Mouse (Mus musculus) midbrain, embryonic 10.5 days (tissue): ENCODE measurements at regions not wholly inside any gene's neighbourhood (a gene's known extent, or its start where the extent isn't known, plus 50 kb on each side); places are given as distances from the start of the nearest gene placed in this dataset.

Experiments used
- DNase-seq: peaks from one replicate; pipeline ENCODE4 v3.0.0-alpha.2; 2017; ENCODE audit warnings: low spot score
- H3K27ac ChIP-seq: fragments of 300-500 bp; sonication (generic); replicated peaks from 2 replicates; pipeline ENCODE4 v1.5.1; 2016; ENCODE audit warnings: mild to moderate bottlenecking
- H3K27me3 ChIP-seq: fragments of 300-500 bp; sonication (generic); 2 replicates; pipeline ENCODE4 v1.6.1; 2016; ENCODE audit warnings: low read depth, mild to moderate bottlenecking; ENCODE audit not compliant: poor library complexity, severe bottlenecking
- H3K36me3 ChIP-seq: fragments of 300-500 bp; sonication (generic); 2 replicates; pipeline ENCODE4 v1.6.1; 2016; ENCODE audit warnings: mild to moderate bottlenecking, moderate library complexity
- H3K4me1 ChIP-seq: fragments of 300-500 bp; sonication (generic); 2 replicates; pipeline ENCODE4 v1.6.1; 2016
- H3K4me3 ChIP-seq: fragments of 300-500 bp; sonication (generic); 2 replicates; pipeline ENCODE4 v1.5.1; 2016; ENCODE audit warnings: mild to moderate bottlenecking, moderate library complexity
- H3K9me3 ChIP-seq: fragments of 300-500 bp; sonication (generic); replicated peaks from 2 replicates; pipeline ENCODE4 v1.6.1; 2016; ENCODE audit warnings: mild to moderate bottlenecking
- WGBS: fragments of 180-500 bp; shearing (Covaris S2); methylation state at CpG from one replicate; pipeline ENCODE4 v1.1.7; 2016; 5-methylcytosine and 5-hydroxymethylcytosine counted together

GRCm38 (mm10) chr14:61971100-61972088, 321.0 kb upstream of the Rnaseh2b start:
- no peak overlapping the region for H3K27ac ChIP-seq
- no peaks in the 10 kb centered on the region for H3K36me3 ChIP-seq
- no peak overlapping the region for H3K4me3 ChIP-seq
- no peak for DNase-seq
- 83% methylated on average over 14 of the region's 14 CpGs for WGBS
- H3K4me1 ChIP-seq: peaks cover 8% of the 10 kb centered on the region
- no peaks in the 10 kb centered on the region for H3K27me3 ChIP-seq
- H3K9me3 ChIP-seq: no peaks in the 10 kb centered on the region

- Histone ChIP-seq H3K4me1 (peaks cover 8% of the 10 kb centered on the region), H3K27me3 (no peaks in the 10 kb centered on the region), H3K27ac (0 out of 2 replicates have a peak overlapping the region, but pooled peaks have one; percentile 23), H3K9me3 (no peaks in the 10 kb centered on the region), H3K4me3 (no peak overlapping the region), H3K36me3 (no peaks in the 10 kb centered on the region)
- WGBS: 64% methylated on average over 6 of the region's 6 CpGs
- DNase-seq: no peak
These were observed 317.1 kb upstream of the Rnaseh2b start for GRCm38 (mm10) chr14:61975301-61975732.

GRCm38 (mm10) chr14:61980581-61980980, 311.8 kb upstream of the Rnaseh2b start:
- no peaks in the 10 kb centered on the region for H3K4me1 ChIP-seq
- H3K27me3 ChIP-seq: no peaks in the 10 kb centered on the region
- no peaks in the 10 kb centered on the region for H3K36me3 ChIP-seq
- no peak overlapping the region for H3K27ac ChIP-seq
- no peak for DNase-seq
- WGBS: 86% methylated on average over 3 of the region's 3 CpGs
- no peaks in the 10 kb centered on the region for H3K9me3 ChIP-seq
- no peak overlapping the region for H3K4me3 ChIP-seq

- no peaks in the 10 kb centered on the region for H3K36me3 ChIP-seq
- no peak overlapping the region for H3K4me3 ChIP-seq
- no peaks in the 10 kb centered on the region for H3K4me1 ChIP-seq
- H3K27me3 ChIP-seq: no peaks in the 10 kb centered on the region
- WGBS: 86% methylated on average over 3 of the region's 3 CpGs
- no peak for DNase-seq
- no peak overlapping the region for H3K27ac ChIP-seq
- no peaks in the 10 kb centered on the region for H3K9me3 ChIP-seq
These were observed 306.8 kb upstream of the Rnaseh2b start for GRCm38 (mm10) chr14:61985575-61985974.

GRCm38 (mm10) chr14:61986203-61986602, 306.2 kb upstream of the Rnaseh2b start:
- H3K4me3 ChIP-seq: no peak overlapping the region

GRCm38 (mm10) chr14:61995253-61995652, 297.1 kb upstream of the Rnaseh2b start:
- H3K27me3 ChIP-seq: no peaks in the 10 kb centered on the region
- H3K4me3 ChIP-seq: no peak overlapping the region
- DNase-seq: no peak
- no peak overlapping the region for H3K27ac ChIP-seq
- no peaks in the 10 kb centered on the region for H3K36me3 ChIP-seq
- H3K4me1 ChIP-seq: no peaks in the 10 kb centered on the region
- no peaks in the 10 kb centered on the region for H3K9me3 ChIP-seq
- WGBS: 88% methylated on average over 1 of the region's 1 CpGs

More at GRCm38 (mm10) chr14:61986203-61986602, 306.2 kb upstream of the Rnaseh2b start:
- no peak for DNase-seq
- no peaks in the 10 kb centered on the region for H3K4me1 ChIP-seq
- WGBS: 93% methylated on average over 13 of the region's 13 CpGs
- no peaks in the 10 kb centered on the region for H3K27me3 ChIP-seq
- no peak overlapping the region for H3K27ac ChIP-seq
- H3K9me3 ChIP-seq: no peaks in the 10 kb centered on the region
- H3K36me3 ChIP-seq: no peaks in the 10 kb centered on the region

- H3K36me3 ChIP-seq: no peaks in the 10 kb centered on the region
- H3K27me3 ChIP-seq: no peaks in the 10 kb centered on the region
- peaks cover 16% of the 10 kb centered on the region for H3K4me1 ChIP-seq
- H3K9me3 ChIP-seq: no peaks in the 10 kb centered on the region
- DNase-seq: no peak
- H3K27ac ChIP-seq: no peak overlapping the region
- no peak overlapping the region for H3K4me3 ChIP-seq
These were observed 294.7 kb upstream of the Rnaseh2b start for GRCm38 (mm10) chr14:61997736-61998135.

- peaks cover 22% of the 10 kb centered on the region for H3K4me1 ChIP-seq
- H3K36me3 ChIP-seq: no peaks in the 10 kb centered on the region
- no peaks in the 10 kb centered on the region for H3K9me3 ChIP-seq
- no peak for DNase-seq
- 86% methylated on average over 3 of the region's 3 CpGs for WGBS
- H3K27me3 ChIP-seq: no peaks in the 10 kb centered on the region
- H3K4me3 ChIP-seq: no peak overlapping the region
- H3K27ac ChIP-seq: no peak overlapping the region
These were observed 294.1 kb upstream of the Rnaseh2b start for GRCm38 (mm10) chr14:61998259-61998658.

GRCm38 (mm10) chr14:62001481-62001949, 290.9 kb upstream of the Rnaseh2b start:
- no peaks in the 10 kb centered on the region for H3K36me3 ChIP-seq
- H3K4me3 ChIP-seq: no peak overlapping the region
- peaks cover 26% of the 10 kb centered on the region for H3K4me1 ChIP-seq
- H3K27me3 ChIP-seq: no peaks in the 10 kb centered on the region
- H3K9me3 ChIP-seq: no peaks in the 10 kb centered on the region
- peak overlapping the region; percentile 74 for H3K27ac ChIP-seq
- 24% methylated on average over 7 of the region's 7 CpGs for WGBS
- peak; percentile 30 for DNase-seq

- DNase-seq: no peak
- Histone ChIP-seq H3K27ac (no peak overlapping the region; the same call in 1 of the 2 replicates), H3K4me1 (peaks cover 26% of the 10 kb centered on the region), H3K9me3 (no peaks in the 10 kb centered on the region), H3K4me3 (no peak overlapping the region), H3K36me3 (no peaks in the 10 kb centered on the region), H3K27me3 (no peaks in the 10 kb centered on the region)
- 72% methylated on average over 5 of the region's 5 CpGs for WGBS
These were observed 290.3 kb upstream of the Rnaseh2b start for GRCm38 (mm10) chr14:62002131-62002530.

GRCm38 (mm10) chr14:62003013-62003781, 289.2 kb upstream of the Rnaseh2b start:
- Histone ChIP-seq H3K4me1 (peaks cover 26% of the 10 kb centered on the region), H3K27ac (0 out of 2 replicates have a peak overlapping the region, but pooled peaks have one; percentile 55), H3K9me3 (no peaks in the 10 kb centered on the region), H3K36me3 (no peaks in the 10 kb centered on the region), H3K27me3 (no peaks in the 10 kb centered on the region), H3K4me3 (0 out of 2 replicates have a peak overlapping the region, but pooled peaks have one; percentile 20)
- 36% methylated on average over 16 of the region's 16 CpGs for WGBS
- peak; percentile 22 for DNase-seq

- 0 out of 2 replicates have a peak overlapping the region, but pooled peaks have one; percentile 55 for H3K27ac ChIP-seq
- WGBS: 87% methylated on average over 2 of the region's 2 CpGs
These were observed 288.6 kb upstream of the Rnaseh2b start for GRCm38 (mm10) chr14:62003797-62004196.

More at GRCm38 (mm10) chr14:62003797-62004196, 288.6 kb upstream of the Rnaseh2b start:
- no peaks in the 10 kb centered on the region for H3K27me3 ChIP-seq
- no peaks in the 10 kb centered on the region for H3K36me3 ChIP-seq
- H3K9me3 ChIP-seq: no peaks in the 10 kb centered on the region
- no peak for DNase-seq
- H3K4me1 ChIP-seq: peaks cover 26% of the 10 kb centered on the region
- H3K4me3 ChIP-seq: no peak overlapping the region
